Mouse (Mus musculus) left cerebral cortex, adult 9 months (tissue): ENCODE data around the gene Gm29666.
"Not testable (repeated sequence)": the region's sequence is repeated elsewhere in the genome, so short reads cannot be mapped to it uniquely, and the experiment has no call there.

Experiments
- DNase-seq, 2 experiments: peaks; one replicate each; pipeline ENCODE4 v3.0.0; 2022; ENCODE audit warnings: low spot score in 2 of 2

Gm29666 gene

DNA sequence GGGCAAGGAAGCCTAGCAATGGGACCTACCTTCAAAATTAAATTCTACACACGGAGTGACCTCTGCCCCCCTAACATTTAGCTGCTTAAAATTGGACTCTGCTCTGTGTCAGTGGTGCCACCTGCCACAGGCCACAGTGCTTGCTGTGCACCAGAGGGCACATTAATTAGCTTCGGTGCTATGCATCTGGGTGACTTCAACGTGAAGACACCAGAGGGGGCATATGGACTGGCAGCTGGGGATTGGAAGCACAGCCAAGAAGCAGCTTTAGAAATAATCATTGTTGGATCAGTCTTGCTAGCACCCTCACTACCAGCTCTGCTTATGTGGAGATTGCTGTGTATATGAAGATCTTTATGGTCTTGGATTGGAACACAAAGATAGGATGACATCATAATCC lies 6.6 kb downstream of the Gm29666 start:
- no peak for DNase-seq

DNA sequence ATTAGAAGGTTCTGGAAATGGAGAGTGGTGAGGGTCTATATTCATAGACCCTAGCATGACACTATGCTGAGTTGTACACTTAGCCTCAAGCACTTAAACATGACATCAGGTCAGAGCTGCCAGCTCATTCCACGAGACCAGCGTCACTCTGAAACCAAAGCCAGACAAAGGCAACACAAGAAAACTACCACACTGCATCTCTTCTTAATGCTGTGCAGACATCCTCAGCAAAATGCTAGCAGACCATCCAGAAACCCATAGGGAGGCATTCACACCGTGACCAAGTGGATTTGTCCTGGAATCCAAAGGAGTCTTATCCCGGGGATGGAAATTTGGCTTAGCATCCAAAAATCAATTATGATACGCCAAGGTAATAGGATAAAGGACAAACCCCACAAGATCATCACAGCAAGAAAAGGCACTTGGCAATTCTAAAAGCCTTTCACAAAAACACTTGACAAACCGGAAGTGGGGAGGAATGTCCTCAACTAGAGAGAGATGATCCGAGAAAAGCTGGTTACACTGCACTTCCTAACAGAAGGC lies 15.9 kb downstream of the Gm29666 start:
- no peak for DNase-seq

DNA sequence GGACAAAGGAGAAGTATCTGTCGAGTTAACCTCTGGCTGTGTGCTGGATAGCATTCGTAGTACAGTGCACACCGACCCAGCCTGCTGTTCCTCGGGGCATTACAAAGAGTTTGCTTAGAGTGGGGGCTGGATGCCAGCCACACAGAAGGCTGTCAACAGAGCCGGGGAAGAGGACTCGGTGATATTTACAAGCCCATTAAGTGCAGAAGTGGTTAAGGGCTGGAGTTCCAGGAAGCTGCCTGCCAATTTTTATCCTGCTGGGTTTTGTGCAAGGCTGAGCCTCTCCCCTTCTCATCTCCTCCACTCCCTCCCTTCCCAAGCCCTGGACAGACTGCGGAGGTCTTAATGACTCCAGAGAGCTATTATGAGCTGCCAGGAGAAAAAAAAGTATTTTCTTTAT lies 21.8 kb downstream of the Gm29666 start:
- DNase-seq: no peak

DNA sequence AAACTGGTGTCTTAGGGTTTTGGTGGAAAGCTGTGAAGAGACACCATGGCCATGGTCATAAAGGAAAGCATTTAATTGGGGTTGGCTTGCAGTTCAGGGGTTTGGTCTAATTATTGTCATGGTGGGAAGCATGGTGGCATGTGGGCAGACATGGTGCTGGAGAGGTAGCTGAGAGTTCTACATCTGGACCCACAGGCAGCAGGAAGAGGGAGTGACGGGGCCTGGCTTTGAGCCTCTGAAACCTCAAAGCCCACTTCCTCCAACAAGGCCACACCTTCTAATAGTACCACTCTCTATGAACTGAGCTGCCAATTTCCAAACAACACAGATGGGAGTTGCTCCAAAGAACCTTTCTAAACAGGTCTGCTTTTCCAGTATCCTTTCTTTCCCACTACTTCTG lies 23.2 kb downstream of the Gm29666 start:
- no peak for DNase-seq

DNA sequence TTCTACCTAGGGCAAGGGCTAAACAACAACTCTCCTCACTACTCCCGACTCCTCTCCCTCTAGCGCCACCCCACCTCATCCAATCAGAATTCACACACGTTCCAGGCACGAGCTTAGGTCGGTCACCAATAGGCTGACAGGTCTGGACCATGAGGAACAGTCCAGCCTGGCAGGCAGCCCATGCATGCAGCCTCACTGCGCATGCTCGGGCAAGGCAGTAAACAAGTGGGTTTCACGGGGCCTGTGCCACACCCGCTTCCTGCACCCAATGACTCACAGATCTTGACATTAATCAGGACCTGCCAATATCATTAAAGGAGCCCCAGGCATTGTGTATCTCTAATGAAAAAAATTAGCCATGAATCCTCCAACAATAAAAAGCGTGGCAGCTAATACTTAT lies 23.6 kb downstream of the Gm29666 start:
- DNase-seq: not testable (repeated sequence)

DNA sequence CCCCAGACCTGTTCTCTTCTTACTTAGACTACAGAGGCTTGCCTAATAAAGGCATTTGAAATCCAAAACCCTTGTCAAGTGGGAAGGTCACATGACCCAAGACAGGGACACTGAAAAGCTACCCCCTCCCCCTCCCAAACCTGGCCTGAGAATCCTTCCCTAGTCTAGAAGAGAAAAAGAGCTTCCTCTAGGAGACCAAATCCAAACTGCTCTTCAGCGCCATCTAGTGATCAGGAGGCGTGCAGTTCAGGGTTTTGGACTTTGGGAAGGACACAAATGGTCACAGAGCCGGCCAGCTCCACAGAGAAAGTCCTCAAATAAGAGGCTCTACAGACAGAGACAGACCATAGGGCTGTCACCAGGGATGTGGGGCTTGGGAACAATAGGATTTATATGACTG lies 28.2 kb downstream of the Gm29666 start:
- DNase-seq: peak in 1 of 2 experiments; percentile 82

DNA sequence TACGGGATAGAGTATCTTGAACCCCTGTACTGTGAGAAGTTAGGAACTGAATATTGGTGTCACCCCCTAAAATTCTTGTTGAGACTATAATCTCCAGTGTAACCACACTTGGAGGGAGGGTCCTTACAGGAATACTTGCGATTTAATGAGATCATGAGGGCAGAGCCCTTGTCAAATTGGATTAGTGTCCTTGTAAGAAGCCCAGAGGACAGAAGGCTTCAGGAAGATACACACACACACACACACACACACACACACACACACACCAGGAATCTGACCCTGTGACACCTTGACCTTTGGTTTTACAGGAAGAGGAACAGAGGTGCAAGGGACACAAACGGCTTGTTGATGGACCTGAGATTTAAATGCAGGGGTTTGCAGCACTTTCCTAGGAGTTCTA lies 28.6 kb downstream of the Gm29666 start:
- no peak for DNase-seq

DNA sequence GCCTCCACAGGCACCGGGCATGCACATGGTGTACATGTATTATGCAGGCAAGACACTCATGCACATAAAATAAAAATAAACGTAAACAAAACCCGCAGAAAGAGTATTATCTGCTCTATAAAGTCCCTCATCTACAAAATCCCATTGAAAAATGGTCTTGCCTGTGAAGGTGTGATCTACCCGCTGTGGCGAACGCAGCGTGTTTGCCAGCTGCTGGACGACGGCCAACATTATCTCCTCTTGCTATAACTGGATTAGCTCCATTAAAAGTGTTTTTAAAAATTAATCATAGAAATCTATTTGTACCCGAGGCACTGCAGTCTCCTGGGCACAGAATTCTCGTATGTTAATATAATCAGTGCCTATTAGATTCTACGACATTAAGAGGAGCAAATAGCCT lies 31.8 kb downstream of the Gm29666 start:
- DNase-seq: no peak

DNA sequence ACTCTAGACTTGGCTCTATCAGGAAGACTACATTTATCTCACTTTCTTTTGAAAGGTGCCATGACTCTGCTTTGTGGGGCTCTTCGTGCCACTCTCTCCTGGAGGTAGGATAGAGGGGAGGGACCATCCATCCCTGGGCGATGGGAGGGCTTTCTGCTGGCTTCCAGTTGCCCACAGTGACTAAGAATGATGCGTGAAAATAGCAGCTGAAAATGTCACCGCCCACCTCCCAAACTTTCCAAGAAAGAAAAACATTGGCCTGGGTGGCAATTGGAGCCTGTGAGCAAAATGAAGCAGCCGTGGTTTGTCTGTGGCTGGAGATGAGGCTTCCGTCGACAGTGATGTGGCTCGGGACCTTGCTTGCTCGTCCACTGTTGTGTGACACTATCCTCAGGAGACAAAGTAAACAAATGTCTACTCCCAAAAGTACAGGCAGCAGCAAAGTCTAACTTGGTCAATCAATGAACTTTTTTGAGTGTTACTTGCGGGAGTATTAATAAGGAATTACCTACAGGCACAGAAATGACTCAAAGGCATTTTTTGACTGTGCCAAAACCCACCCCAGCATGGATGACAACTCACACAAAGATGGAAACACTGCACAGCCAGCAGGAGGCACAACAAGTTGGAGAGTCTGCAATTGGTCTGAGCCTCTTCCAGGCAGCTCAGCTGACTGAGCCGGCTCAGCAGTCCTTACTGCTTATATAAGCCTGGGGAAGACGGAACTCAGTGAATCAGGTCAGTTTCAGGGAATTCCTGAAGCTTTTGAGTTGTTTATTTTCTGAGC lies 42.6 kb downstream of the Gm29666 start:
- DNase-seq: peak in 1 of 2 experiments; percentile 73

DNA sequence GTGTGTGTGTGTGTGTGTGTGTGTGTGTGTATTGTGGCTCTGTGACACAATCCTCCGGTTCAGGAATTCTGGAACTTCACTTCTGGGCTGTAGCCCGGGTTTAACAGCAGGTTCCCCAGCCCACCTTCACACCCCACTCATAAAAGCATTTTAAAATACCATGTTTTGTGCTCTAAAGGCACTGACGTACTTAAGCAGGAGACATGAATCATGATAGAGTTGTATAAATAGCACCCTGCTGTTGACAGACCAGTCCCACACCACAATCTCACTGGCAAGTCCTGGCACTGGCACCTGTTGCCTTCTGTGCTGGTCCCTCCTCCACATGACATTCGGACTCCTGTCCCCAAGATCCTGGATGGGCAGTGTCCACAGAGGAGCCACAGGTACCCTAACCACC lies 46.0 kb downstream of the Gm29666 start:
- DNase-seq: peak in 1 of 2 experiments; percentile 68

DNA sequence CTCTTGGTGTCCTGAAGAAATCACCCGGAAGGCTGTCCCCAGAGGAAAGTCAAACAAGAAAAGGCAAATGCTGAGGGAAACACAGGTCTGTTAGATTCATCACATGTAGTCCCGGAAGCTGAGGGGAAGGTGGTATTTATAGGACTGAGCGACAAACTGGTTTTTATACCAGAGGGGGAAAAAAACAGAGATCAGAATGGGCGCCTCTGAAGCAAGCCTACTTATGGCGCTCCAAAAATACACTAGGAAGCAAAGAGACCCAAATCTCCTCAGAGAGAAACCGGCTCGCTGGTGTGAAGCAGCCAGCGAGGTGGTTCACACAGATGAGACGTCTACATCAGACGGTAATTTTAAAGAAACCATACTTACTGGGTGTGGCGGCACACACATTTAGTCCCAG lies 46.8 kb downstream of the Gm29666 start:
- peak in 1 of 2 experiments; percentile 26 for DNase-seq

DNA sequence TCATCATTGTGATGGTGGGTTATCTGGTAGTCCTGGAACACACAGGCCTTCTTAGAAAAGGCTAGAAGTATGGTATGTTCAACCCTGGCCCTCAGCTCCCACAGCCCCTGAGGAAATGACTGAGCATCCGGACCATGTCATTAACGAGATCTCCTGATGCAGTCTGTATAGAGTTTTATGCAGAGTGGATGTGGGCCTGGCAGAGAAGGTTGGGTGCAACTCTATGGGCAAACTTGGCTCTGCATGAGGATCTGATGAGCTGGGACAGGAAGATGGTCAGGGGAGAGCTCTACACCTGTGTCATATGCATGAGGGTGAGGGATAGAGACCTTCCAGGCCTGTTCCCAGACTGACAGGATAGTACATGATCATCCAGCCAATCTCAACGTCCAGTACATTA lies 48.0 kb downstream of the Gm29666 start:
- no peak for DNase-seq

DNA sequence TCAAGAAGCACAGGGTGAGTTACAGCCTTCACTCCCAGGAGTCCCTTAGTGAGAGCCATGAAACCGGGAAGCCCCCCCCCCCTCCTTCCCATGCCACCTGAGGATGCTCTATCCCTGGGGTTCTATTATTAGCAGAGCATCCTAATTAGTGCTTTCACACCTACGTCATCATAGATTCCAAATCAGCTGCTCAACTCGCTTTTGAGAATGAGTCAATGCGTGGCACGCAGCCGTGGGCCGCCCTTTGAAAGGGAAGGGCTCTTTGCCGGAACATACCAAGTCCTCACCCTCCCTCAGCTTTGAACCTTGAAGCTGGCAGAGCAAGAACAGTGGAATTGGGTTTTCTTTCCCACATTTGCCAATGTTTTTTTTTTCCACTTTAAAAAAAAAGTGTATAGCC lies 57.9 kb downstream of the Gm29666 start:
- peak in 1 of 2 experiments; percentile 50 for DNase-seq
